Mouse (Mus musculus) heart, adult 2 months (tissue): ENCODE data around the gene Avpr2. TPM values are rescaled to one million over a fixed set of nuclear protein-coding genes. Genes with fewer than 3 reads are reported as not detected.

Experiments
- DNase-seq, 2 experiments: peaks; one replicate each; pipeline ENCODE4 v3.0.0; 2021
- H3K27ac ChIP-seq: fragments of 200-600 bp; 2 replicates; pipeline ENCODE4 v1.8.1; 2022
- H3K27me3 ChIP-seq: fragments of 200-500 bp; 2 replicates; pipeline ENCODE4 v1.6.1; 2012; ENCODE audit warnings: mild to moderate bottlenecking, low read length, inconsistent platforms, mixed read lengths; ENCODE audit not compliant: control insufficient read depth, insufficient read depth
- H3K36me3 ChIP-seq: fragments of 200-500 bp; 2 replicates; pipeline ENCODE4 v1.6.1; 2012; ENCODE audit warnings: low read length, inconsistent platforms; ENCODE audit not compliant: control insufficient read depth, insufficient read depth
- H3K4me1 ChIP-seq: fragments of 200-500 bp; 2 replicates; pipeline ENCODE4 v1.6.1; 2011; ENCODE audit warnings: low read length; ENCODE audit not compliant: control insufficient read depth, insufficient read depth
- H3K4me3 ChIP-seq: fragments of 200-600 bp; 2 replicates; pipeline ENCODE4 v1.8.1; 2022
- H3K79me2 ChIP-seq: fragments of 200-500 bp; replicated peaks from 2 replicates; pipeline ENCODE4 v1.6.1; 2012; ENCODE audit warnings: mild to moderate bottlenecking, inconsistent platforms, low read length, moderate library complexity, mixed read lengths; ENCODE audit not compliant: control insufficient read depth, insufficient read depth
- H3K9ac ChIP-seq: fragments of 200-500 bp; 2 replicates; pipeline ENCODE4 v1.6.1; 2012; ENCODE audit warnings: low read depth, mild to moderate bottlenecking, control low read depth, inconsistent platforms, low read length, mixed read lengths
- CTCF ChIP-seq: fragments of 200-600 bp; IDR thresholded peaks from 2 replicates; pipeline ENCODE4 v1.8.1; 2022; ENCODE audit warnings: antibody characterized with exemption, mild to moderate bottlenecking, moderate library complexity
- EP300 ChIP-seq: fragments of 200-500 bp; IDR thresholded peaks from 2 replicates; pipeline ENCODE4 v1.6.1; 2011; ENCODE audit warnings: low read depth, low read length, control low read depth; ENCODE audit not compliant: insufficient read depth
- POLR2A ChIP-seq: fragments of 200-500 bp; IDR thresholded peaks from 2 replicates; pipeline ENCODE4 v1.6.1; 2011; ENCODE audit warnings: mild to moderate bottlenecking, low read depth, low read length, control low read depth; ENCODE audit not compliant: insufficient read depth
- WGBS: fragments of 180-500 bp; shearing (Covaris S2); methylation state at CpG from one replicate; pipeline ENCODE4 v1.1.7; 2018; 5-methylcytosine and 5-hydroxymethylcytosine counted together
- intact Hi-C: fragments of 180-260 bp; cut with DNase I; formaldehyde crosslinking; loops from one replicate; pipeline ENCODE4 v1.15.1; 2025
- polyA plus RNA-seq: library from polyadenylated mRNA; depleted of rRNA; stranded (reverse); fragments of >200 nt; gene quantifications from 2 replicates; pipeline ENCODE4 v1.2.3, GENCODE M21; 2012
- total RNA-seq, 2 experiments: library from RNA; stranded (reverse); gene quantifications; 2 replicates each; pipeline ENCODE4 v1.2.3; 2021

The Avpr2 gene
- total and polyA plus RNA-seq, 3 experiments, result not detected

DNA sequence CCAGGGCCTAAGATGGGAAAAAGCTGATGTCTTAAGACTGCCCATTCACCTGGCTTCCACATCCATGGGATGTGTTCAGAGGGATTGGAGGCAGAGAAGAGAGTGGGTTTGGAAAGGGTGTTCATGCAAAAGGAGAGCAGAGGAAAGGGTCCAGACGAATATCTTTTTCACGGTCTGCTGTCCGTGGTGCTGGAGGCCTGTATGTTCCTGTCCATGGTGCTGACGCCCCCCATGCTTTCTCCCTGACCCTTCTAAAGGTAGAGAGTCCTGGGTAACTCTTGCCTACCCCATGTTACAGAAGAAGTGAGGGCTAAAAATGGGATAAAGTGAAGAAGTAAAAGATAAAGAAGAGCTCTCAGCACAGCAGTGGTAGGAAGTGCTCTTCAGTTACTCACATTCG lies 22.6 kb upstream of the Avpr2 start:
- DNase-seq, result no peak
- no peak overlapping the region for H3K27ac ChIP-seq
- WGBS, result 11% methylated on average over 5 of the region's 5 CpGs
- H3K4me3 ChIP-seq, result no peak overlapping the region
- intact Hi-C loops, result no loop called here
- TF ChIP-seq CTCF, result no peak
- TF ChIP-seq POLR2A, result no peak
- no peak for TF ChIP-seq EP300
- H3K27me3 ChIP-seq, result no peaks in the 10 kb centered on the region
- no peaks in the 10 kb centered on the region for H3K4me1 ChIP-seq
- H3K79me2 ChIP-seq, result no peaks in the 10 kb centered on the region
- no peaks in the 10 kb centered on the region for H3K36me3 ChIP-seq
- H3K9ac ChIP-seq, result no peak overlapping the region

DNA sequence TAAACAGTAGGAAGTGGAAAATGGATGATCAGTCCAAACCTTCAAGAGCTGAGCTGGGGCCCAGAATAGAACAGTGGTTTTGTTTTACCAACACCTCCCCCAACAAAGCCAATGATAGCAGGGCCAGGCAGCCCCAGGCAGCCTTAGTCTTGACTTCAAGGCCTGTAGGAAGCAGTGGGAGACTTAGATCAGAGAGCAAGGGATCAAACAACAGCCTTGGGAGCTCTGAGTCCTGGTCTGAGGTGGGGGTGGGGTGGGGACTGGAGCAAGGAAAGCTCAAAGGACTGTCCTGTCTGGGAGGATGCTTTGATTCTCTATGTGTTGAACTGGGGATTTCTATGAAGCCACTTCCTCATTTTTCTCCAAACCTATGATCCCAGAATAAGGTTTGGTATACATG lies 20.4 kb upstream of the Avpr2 start:
- no peak overlapping the region for H3K4me3 ChIP-seq
- no peaks in the 10 kb centered on the region for H3K36me3 ChIP-seq
- intact Hi-C loops, result no loop called here
- H3K27ac ChIP-seq, result no peak overlapping the region
- no peaks in the 10 kb centered on the region for H3K79me2 ChIP-seq
- no peak for DNase-seq
- TF ChIP-seq CTCF, result no peak
- TF ChIP-seq EP300, result no peak
- no peak for TF ChIP-seq POLR2A
- H3K9ac ChIP-seq, result no peak overlapping the region
- H3K4me1 ChIP-seq, result no peaks in the 10 kb centered on the region
- no peaks in the 10 kb centered on the region for H3K27me3 ChIP-seq

DNA sequence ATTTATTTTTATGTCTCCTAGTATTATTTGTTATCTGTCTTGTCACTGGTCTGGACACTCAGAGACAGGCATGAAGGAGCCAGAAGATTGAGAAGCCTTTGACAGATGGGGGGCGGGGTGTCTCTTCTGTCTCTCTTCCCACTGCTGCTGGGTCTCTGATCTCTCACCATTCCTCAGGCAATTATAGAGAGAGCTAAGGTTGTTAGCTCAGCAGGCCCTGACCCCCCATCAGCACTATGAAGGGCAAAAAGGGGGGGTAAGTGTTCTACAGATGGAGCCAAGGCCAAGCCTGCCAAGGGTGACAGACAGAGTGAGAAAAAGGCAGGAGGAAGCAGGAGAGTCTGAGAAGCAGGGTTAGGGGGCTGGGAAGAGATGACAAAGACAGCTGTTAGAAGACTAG lies 19.9 kb upstream of the Avpr2 start:
- Histone ChIP-seq H3K4me3 (no peak overlapping the region), H3K79me2 (no peaks in the 10 kb centered on the region), H3K4me1 (no peaks in the 10 kb centered on the region), H3K36me3 (no peaks in the 10 kb centered on the region), H3K27ac (no peak overlapping the region), H3K9ac (no peak overlapping the region), H3K27me3 (no peaks in the 10 kb centered on the region)
- TF ChIP-seq POLR2A, result no peak
- no peak for TF ChIP-seq CTCF
- TF ChIP-seq EP300, result no peak
- intact Hi-C loops, result no loop called here
- no peak for DNase-seq
- WGBS, result 33% methylated on average over 1 of the region's 1 CpGs

DNA sequence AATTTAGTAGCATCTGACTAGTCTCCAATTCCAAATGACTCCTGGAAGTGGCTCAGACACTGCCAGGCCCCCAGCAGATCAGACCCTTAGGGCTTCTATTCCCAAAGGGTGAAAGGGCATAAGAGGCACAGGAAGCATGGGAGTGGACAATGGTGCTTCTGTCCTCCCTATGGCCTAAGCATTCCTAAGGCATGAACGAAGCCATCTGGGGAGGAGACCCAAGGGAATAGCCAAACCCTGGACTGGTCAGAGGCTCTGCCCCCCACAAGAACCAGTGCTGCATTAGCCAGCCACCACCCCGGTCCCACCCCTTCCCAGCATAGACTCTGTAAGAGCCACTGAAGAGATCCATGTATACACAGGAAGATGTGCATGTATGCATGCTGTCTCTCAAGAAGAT lies 16.0 kb upstream of the Avpr2 start:
- Histone ChIP-seq H3K4me3 (no peak overlapping the region), H3K27me3 (0 out of 2 replicates have a peak, but pooled peaks cover 2% of the 10 kb centered on the region), H3K36me3 (no peaks in the 10 kb centered on the region), H3K9ac (no peak overlapping the region), H3K4me1 (no peaks in the 10 kb centered on the region), H3K27ac (no peak overlapping the region), H3K79me2 (no peaks in the 10 kb centered on the region)
- 51% methylated on average over 2 of the region's 2 CpGs for WGBS
- no peak for DNase-seq
- intact Hi-C loops, result no loop called here
- TF ChIP-seq POLR2A (no peak), EP300 (no peak), CTCF (no peak)

DNA sequence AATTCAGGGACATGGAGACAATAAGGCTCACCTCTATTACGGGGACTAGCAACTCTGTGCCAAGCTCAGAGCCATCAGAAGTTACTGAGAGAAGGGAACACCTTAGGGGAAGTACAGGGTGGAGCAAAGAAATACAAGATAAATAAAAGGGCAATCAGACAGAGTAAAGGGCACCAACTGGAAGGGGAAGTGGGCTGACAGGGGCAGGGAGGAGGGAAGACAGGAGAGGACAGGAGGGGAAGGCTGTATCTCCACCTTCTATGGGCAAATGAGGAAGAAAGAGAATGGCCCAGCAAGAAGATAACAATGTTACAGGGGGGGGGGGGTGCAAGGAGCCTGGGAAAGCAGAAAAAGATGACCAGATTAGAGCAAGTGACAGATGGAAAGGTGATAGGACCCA lies 14.9 kb upstream of the Avpr2 start:
- no peak overlapping the region for H3K27ac ChIP-seq
- intact Hi-C loops, result no loop called here
- TF ChIP-seq POLR2A, result no peak
- no peak for TF ChIP-seq CTCF
- no peak for TF ChIP-seq EP300
- no peak overlapping the region for H3K4me3 ChIP-seq
- H3K36me3 ChIP-seq, result no peaks in the 10 kb centered on the region
- H3K4me1 ChIP-seq, result no peaks in the 10 kb centered on the region
- WGBS, result 68% methylated on average over 1 of the region's 1 CpGs
- 0 out of 2 replicates have a peak, but pooled peaks cover 2% of the 10 kb centered on the region for H3K27me3 ChIP-seq
- no peak overlapping the region for H3K9ac ChIP-seq
- DNase-seq, result no peak
- H3K79me2 ChIP-seq, result no peaks in the 10 kb centered on the region

DNA sequence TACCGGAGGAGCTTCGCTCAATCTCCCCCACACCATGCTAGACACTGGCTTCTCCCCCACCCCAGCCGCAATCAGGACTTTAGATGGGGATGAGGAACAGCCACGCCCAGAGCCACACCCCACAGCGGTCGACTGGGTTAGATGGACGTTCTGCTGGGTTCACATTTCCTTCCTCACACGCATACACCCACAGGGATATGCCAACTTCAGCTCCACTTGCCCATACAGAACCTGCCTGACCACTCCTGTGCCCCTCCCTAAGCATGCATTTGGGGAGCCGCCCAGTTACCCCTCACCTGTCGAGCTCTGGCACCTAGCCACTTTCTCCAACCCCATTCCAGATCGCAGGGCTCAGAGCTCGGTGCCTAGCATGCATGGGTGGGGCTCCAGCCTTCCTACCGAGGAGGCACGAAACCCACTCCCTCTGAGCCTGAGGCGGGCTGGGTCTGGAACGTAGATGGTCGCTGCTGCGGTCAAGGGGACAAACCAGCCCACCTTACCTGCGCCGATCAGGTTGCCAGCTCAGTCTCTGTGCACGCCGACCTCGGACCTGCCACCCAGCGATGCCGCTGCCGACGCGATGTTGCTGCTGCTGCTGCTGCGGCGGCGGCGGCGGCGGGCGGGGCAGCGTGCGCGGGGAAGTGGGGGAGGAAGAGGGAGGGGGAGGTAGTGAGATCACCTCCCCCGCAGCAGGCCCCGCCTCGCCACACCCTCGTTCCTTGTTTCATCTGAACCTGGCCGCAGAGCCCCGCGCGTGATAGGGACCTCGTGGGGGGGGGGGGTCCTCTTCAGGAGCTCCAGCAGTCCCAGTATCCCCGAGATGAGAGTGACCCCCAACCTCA lies 11.5 kb upstream of the Avpr2 start:
- peak overlapping the region; percentile 59 for H3K9ac ChIP-seq
- intact Hi-C loops, result no loop called here

More for the DNA sequence above, 11.5 kb upstream of the Avpr2 start:
- H3K36me3 ChIP-seq, result no peaks in the 10 kb centered on the region
- TF ChIP-seq EP300, result no peak
- no peaks in the 10 kb centered on the region for H3K4me1 ChIP-seq
- 13% methylated on average over 38 of the region's 48 CpGs for WGBS
- peak overlapping the region; percentile 30 for H3K4me3 ChIP-seq
- no peak overlapping the region for H3K27ac ChIP-seq
- DNase-seq, result peak; percentile 35 to 44
- no peaks in the 10 kb centered on the region for H3K79me2 ChIP-seq
- 0 out of 2 replicates have a peak, but pooled peaks cover 2% of the 10 kb centered on the region for H3K27me3 ChIP-seq
